Mouse (Mus musculus) forebrain, embryonic 15.5 days (tissue): ENCODE measurements around the gene Gusb. TPM values are rescaled to one million over a fixed set of nuclear protein-coding genes. Genes with fewer than 3 reads are reported as not detected.
A peak's percentile ranks its signal among the peaks of the same experiment; 100 is the strongest.
"Not testable (repeated sequence)": the region's sequence is repeated elsewhere in the genome, so short reads cannot be mapped to it uniquely, and the experiment has no call there.

Source experiments
- ATAC-seq: fragments of 200-750 bp; cut with Nextera tagmentation; replicated peaks from 2 replicates; pipeline ENCODE4 v1.8.0; 2017; ENCODE audit warnings: mild to moderate bottlenecking, moderate TSS enrichment, moderate library complexity
- H3K27ac ChIP-seq: fragments of 300-500 bp; sonication (generic); replicated peaks from 2 replicates; pipeline ENCODE4 v1.5.1; 2015; ENCODE audit warnings: mild to moderate bottlenecking, inconsistent platforms
- H3K27me3 ChIP-seq: fragments of 300-500 bp; sonication (generic); 2 replicates; pipeline ENCODE4 v1.6.1; 2015; ENCODE audit warnings: inconsistent platforms
- H3K36me3 ChIP-seq: fragments of 300-500 bp; sonication (generic); 2 replicates; pipeline ENCODE4 v1.6.1; 2015; ENCODE audit warnings: mild to moderate bottlenecking, inconsistent platforms
- H3K4me1 ChIP-seq: fragments of 300-500 bp; sonication (generic); 2 replicates; pipeline ENCODE4 v1.6.1; 2015; ENCODE audit warnings: inconsistent platforms
- H3K4me2 ChIP-seq: fragments of 300-500 bp; sonication (generic); replicated peaks from 2 replicates; pipeline ENCODE4 v1.6.1; 2015; ENCODE audit warnings: mild to moderate bottlenecking, inconsistent platforms
- H3K4me3 ChIP-seq: fragments of 300-500 bp; sonication (generic); 2 replicates; pipeline ENCODE4 v1.5.1; 2015; ENCODE audit warnings: mild to moderate bottlenecking, inconsistent platforms
- H3K9ac ChIP-seq: fragments of 300-500 bp; sonication (generic); replicated peaks from 2 replicates; pipeline ENCODE4 v1.6.1; 2015; ENCODE audit warnings: mild to moderate bottlenecking, inconsistent platforms
- H3K9me3 ChIP-seq: fragments of 300-500 bp; sonication (generic); 2 replicates; pipeline ENCODE4 v1.6.1; 2016; ENCODE audit warnings: inconsistent platforms
- WGBS: fragments of 180-500 bp; shearing (Covaris S2); methylation state at CpG from one replicate; pipeline ENCODE4 v1.1.7; 2015; ENCODE audit warnings: mixed read lengths; 5-methylcytosine and 5-hydroxymethylcytosine counted together
- polyA plus RNA-seq: library from polyadenylated mRNA; unstranded; fragments of >200 nt; fragmentation: Nextera tagmentation; extraction: Ambion mirVana; gene quantifications from 2 replicates; pipeline ENCODE4 v1.2.1, GENCODE M21; 2015

Gene Gusb
- polyA plus RNA-seq, 1 experiment from 2014 or later = 17.6 TPM

DNA sequence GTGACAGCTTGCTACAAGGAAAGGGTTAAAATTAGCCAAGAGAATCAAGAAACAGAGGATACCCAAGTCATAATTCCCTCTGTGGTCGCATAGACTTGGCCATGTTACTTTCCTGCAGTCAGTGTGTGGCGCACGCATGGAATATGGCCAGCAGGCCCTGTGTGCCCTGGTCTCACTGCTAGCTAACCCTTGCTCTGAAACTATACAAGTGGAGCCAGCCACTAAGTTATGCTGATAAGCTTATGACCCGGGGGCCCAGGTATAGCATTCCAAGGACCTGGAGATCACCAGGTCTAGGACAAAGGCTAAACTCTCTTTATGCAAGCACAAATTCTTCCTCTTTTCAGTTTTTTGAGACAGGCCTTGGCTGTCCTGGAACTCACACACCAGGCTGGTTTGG is 37.9 kb upstream of the Gusb start:
- Histone ChIP-seq H3K27me3 (no peaks in the 10 kb centered on the region), H3K4me3 (no peak overlapping the region), H3K36me3 (peaks cover 50% of the 10 kb centered on the region), H3K9ac (no peak overlapping the region), H3K4me2 (no peak overlapping the region), H3K9me3 (no peaks in the 10 kb centered on the region), H3K27ac (no peak overlapping the region), H3K4me1 (peaks cover 3% of the 10 kb centered on the region; the same call in 1 of the 2 replicates)
- no peak for ATAC-seq
- 91% methylated on average over 4 of the region's 4 CpGs for WGBS

DNA sequence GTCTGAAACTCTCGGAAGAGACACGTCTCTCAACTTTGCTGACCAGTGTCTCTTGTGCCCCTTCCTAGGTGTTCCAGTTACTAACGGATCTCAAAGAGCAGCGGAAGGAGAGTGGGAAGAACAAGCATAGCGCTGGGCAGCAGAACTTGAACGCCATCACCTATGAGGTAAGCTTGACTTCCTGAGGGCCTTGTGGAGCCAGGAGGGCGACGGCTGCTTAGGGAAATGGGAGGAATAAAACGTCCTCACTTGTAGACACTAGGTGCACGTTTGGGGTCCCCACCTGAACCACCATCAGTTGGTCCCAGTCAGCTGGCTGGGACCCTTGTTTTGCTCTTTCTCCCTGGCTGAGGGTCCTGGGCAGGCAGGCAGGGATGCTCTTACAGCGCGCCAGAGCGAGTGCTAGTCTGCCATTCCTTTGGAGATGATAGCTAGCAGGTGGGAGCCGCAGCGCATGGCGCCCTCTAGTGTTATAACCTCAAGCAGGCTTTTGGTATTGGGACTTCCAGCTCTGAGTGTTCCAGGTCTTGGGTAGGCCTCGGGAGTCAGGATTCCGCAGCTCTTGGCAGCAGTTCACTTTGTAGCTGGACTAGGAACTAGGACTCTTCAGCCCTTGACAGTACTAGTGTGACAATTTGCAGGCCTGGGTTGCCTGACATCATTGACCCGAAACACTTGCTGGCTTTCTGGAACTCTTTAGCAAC is 35.1 kb upstream of the Gusb start:
- H3K36me3 ChIP-seq = peaks cover 45% of the 10 kb centered on the region
- no peaks in the 10 kb centered on the region for H3K27me3 ChIP-seq
- no peak overlapping the region for H3K9ac ChIP-seq
- no peak for ATAC-seq
- no peak overlapping the region for H3K4me2 ChIP-seq
- H3K4me3 ChIP-seq = no peak overlapping the region
- H3K4me1 ChIP-seq = no peaks in the 10 kb centered on the region
- WGBS = 64% methylated on average over 19 of the region's 19 CpGs
- no peaks in the 10 kb centered on the region for H3K9me3 ChIP-seq
- H3K27ac ChIP-seq = no peak overlapping the region

DNA sequence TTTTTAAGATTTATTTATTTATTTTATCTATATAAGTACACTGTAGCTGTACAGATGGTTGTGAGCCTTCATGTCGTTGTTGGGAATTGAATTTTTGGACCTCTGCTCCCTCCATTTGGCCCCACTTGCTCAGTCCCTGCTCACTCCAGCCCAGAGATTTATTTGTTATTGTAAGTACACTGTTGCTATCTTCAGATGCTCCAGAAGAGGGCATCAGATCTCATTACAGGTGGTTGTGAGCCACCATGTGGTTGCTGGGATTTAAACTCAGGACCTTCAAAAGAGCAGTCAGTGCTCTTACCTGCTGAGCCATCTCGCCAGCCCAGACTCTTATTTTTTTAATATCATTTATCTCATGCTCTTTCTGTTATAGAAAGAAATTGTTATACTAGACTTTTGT is 33.5 kb upstream of the Gusb start:
- 57% methylated on average over 2 of the region's 2 CpGs for WGBS

DNA sequence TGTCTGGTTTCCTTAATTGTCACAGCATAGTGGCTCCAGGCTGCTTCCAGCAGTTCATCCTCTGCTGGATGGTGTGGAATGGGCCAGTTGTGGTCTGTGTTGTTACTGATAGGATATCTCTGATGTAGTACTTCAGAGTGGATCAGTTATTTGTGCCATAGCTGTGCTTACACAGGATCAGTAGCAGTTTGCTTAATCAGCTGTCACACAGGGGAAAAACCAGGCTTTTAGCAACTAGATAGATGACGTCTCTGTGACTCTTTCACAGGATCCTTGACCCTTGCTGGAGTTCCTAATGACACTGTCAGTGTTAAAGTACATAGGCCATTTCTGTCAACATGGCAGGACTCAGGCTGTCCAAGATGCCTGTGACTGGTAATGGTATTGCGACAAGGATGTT is 31.0 kb upstream of the Gusb start:
- H3K9me3 ChIP-seq = no peaks in the 10 kb centered on the region
- peaks cover 11% of the 10 kb centered on the region for H3K4me1 ChIP-seq
- no peak overlapping the region for H3K27ac ChIP-seq
- no peak for ATAC-seq
- H3K36me3 ChIP-seq = peaks cover 12% of the 10 kb centered on the region; the same call in 1 of the 2 replicates
- H3K4me2 ChIP-seq = no peak overlapping the region
- no peak overlapping the region for H3K9ac ChIP-seq
- 91% methylated on average over 2 of the region's 2 CpGs for WGBS
- no peak overlapping the region for H3K4me3 ChIP-seq
- H3K27me3 ChIP-seq = no peaks in the 10 kb centered on the region

More for the DNA sequence above, 33.5 kb upstream of the Gusb start:
- not testable (repeated sequence) for H3K27ac ChIP-seq, H3K27me3 ChIP-seq, H3K9me3 ChIP-seq, H3K4me1 ChIP-seq, H3K4me3 ChIP-seq, H3K9ac ChIP-seq, H3K4me2 ChIP-seq, ATAC-seq
- H3K36me3 ChIP-seq = peaks cover 29% of the 10 kb centered on the region

DNA sequence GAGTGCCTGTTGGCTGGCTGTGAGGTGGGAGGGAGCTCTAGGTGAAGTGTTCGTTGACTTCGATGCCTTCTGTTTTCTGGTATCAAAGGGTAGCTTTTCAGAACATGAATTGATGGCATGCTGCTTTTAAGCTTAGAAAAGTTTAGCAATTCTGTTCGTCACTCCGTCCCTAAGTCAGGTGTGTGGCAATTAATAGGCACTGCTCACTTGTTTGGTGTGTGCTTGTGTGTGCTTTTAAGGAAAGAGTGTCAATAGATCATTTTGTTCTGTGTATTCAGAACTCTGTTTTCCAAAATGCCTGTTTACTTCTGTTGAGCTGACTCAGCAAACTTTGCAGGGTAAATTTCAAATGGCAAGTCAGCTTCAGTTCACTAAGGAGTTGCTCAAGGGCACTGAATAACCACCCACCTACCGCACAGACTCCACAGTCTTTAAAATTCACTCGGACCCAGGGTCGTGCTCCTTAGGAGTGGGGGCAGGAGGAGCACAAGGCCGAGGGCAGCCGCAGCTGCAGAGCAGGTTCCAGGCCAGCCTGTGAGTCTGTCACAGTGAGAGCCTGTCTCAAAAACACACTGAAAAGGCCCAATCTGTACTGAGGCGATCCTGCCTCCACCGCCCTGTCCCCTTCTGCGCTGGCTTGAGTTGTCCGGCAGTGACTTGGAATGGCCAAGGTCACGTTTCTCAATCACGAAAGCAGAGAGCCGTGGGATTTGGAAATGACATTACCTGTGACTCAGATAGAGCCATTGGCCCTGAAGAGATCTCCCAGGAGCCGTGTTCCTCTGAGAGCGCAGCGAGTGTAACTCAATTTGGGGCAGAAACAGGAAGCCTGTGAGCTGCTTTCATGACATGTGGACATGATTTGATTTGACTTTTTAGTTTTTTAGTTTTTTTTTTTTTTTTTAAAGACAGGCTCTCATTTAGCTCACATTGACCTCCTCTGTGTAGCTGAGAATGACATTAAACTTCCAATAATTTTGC is 28.9 kb upstream of the Gusb start:
- Histone ChIP-seq H3K4me1 (peaks cover 11% of the 10 kb centered on the region), H3K36me3 (0 out of 2 replicates have a peak, but pooled peaks cover 5% of the 10 kb centered on the region), H3K27ac (no peak overlapping the region), H3K9me3 (no peaks in the 10 kb centered on the region), H3K4me2 (no peak overlapping the region), H3K27me3 (no peaks in the 10 kb centered on the region), H3K9ac (no peak overlapping the region), H3K4me3 (no peak overlapping the region)
- 93% methylated on average over 19 of the region's 19 CpGs for WGBS
- ATAC-seq = no peak

DNA sequence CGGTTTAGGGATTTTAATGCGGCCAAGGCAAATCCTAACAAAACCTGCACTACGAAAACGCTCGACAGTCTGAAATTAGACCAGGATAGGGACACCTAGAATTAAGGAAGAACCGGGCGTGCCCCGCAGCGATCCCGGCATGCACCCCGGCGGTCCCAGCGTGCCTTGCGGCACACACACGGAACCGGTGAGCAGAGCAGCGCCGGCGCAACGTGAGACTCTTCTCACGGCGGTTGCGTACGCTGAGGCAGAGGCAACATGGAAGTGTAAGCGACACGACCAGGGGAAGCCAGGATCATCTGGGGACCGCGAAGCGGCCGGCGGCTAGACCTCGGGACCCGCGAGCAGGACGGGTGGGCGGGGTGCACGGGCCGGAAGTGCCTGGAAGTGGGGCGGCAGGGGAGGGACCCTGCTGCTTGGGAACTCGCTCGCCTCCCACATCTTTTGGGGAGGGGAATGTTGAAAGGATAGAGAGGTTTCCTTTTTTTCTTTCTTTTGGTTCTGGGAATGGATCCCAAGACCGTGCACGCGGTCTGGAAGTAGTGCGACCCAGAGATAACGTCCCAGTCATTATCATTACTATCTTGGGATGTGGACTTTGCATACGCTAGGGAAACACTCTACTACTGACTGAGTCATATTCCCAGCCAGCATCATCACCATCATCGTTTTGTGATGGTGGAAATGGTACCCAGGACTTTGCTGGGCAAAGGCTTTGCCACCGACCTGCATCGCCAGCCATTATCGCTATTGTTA is 26.5 kb upstream of the Gusb start, which contains the start of the genes Asl and Crcp:
Gene Asl (minus strand): TSS at position 106 of the 756 bp plus-strand sequence.
Gene Crcp (plus strand): TSS at position 149 of the 756 bp plus-strand sequence.
- WGBS = 3% methylated on average over 51 of the region's 51 CpGs
- Histone ChIP-seq H3K9me3 (no peaks in the 10 kb centered on the region), H3K4me2 (peak within 1 kb of the TSS; percentile 50), H3K27me3 (no peaks in the 10 kb centered on the region), H3K4me3 (peak within 1 kb of the TSS; percentile 82), H3K36me3 (no peaks in the 10 kb centered on the region), H3K9ac (peak within 1 kb of the TSS; percentile 77), H3K27ac (peak within 1 kb of the TSS; percentile 97), H3K4me1 (peaks cover 12% of the 10 kb centered on the region)
- peak; percentile 90 for ATAC-seq

DNA sequence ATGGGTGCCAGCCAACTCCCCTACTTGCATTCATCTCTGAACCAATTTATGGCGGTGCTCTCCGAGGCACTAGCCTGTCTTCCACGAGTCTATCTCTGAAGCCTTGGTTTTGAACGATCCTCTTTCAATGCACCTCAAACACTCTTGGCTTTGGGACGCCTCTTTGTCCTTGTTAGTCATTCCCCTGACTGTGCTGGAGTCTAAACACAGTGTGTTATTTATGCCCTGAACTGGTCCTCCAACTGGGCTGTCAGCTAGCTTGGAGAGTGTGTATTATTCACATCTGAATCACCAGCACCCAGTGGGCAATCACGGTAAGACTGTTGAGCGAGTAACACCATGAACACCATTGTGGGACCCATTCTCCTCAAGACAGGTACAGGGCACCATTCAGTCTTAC is 24.8 kb upstream of the Gusb start:
- 87% methylated on average over 7 of the region's 7 CpGs for WGBS
- Histone ChIP-seq H3K27ac (no peak overlapping the region), H3K4me1 (peaks cover 18% of the 10 kb centered on the region), H3K4me3 (no peak overlapping the region), H3K27me3 (no peaks in the 10 kb centered on the region), H3K9me3 (no peaks in the 10 kb centered on the region), H3K9ac (no peak overlapping the region), H3K4me2 (no peak overlapping the region), H3K36me3 (no peaks in the 10 kb centered on the region)
- no peak for ATAC-seq

DNA sequence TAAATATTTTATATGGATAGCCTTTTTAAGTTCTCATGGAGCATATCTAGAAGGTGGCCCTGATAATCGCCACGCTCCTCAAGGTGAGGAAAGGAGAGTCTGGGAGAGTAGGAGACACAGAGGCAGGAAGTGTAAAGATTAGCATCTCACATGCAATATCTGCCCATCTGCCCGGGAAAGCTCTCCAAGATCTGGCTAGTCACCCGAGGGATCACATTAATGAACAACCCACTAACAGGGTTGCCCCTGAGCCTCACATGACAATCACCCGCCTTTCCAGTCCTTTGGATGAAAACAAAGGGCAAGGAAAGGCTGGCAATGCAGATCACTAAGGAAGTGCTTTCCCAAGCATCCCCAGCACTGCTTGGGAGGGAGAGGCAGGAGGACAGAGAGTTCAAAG is 24.3 kb upstream of the Gusb start:
- no peak overlapping the region for H3K4me3 ChIP-seq
- H3K9ac ChIP-seq = no peak overlapping the region
- H3K36me3 ChIP-seq = no peaks in the 10 kb centered on the region
- no peak overlapping the region for H3K4me2 ChIP-seq
- no peak for ATAC-seq
- peaks cover 18% of the 10 kb centered on the region for H3K4me1 ChIP-seq
- H3K27me3 ChIP-seq = no peaks in the 10 kb centered on the region
- no peak overlapping the region for H3K27ac ChIP-seq
- WGBS = 75% methylated on average over 5 of the region's 5 CpGs
- no peaks in the 10 kb centered on the region for H3K9me3 ChIP-seq

DNA sequence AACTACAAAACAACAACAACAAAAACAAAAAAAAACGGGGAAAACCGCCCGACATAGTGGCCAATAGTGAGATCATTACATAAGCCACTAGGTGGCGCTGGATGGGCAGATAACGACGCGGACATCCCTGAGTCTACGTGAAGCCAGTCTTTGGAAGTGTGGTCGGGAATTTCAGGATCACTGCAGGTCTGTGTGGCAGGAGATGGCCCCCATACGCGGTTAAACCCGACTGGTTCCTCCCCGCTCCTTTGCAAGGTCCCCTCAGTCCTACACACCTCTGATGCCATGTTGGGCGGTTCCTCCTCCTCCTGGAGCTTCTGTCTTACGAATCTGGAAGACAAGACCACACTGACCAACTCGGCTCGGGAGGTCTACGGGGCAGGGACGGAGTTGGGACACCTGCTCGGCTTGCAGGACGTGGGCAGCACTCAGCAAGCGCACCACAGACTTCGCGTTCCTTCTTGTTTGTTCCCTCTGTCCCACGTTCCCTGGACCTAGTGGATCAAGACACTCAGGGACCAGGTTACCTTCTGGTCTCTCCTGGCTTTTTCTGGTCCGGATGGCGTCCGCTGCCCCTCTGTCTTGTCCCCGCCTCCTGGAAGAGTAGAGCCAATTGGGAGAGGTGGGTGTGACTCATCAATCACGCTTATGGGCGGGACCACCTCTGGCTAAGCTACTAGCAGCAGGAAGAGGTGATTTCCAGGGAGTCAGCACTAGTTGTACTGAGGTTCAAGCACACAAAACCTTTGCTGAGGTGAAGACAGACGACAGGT is 21.1 kb upstream of the Gusb start:
- Histone ChIP-seq H3K27ac (peak overlapping the region; percentile 47), H3K9ac (peak overlapping the region; percentile 54), H3K4me3 (peak overlapping the region; percentile 49), H3K36me3 (no peaks in the 10 kb centered on the region), H3K9me3 (no peaks in the 10 kb centered on the region), H3K4me2 (peak overlapping the region; percentile 76), H3K4me1 (0 out of 2 replicates have a peak, but pooled peaks cover 7% of the 10 kb centered on the region), H3K27me3 (no peaks in the 10 kb centered on the region)
- under 1% methylated on average over 32 of the region's 32 CpGs for WGBS
- peak; percentile 89 for ATAC-seq

DNA sequence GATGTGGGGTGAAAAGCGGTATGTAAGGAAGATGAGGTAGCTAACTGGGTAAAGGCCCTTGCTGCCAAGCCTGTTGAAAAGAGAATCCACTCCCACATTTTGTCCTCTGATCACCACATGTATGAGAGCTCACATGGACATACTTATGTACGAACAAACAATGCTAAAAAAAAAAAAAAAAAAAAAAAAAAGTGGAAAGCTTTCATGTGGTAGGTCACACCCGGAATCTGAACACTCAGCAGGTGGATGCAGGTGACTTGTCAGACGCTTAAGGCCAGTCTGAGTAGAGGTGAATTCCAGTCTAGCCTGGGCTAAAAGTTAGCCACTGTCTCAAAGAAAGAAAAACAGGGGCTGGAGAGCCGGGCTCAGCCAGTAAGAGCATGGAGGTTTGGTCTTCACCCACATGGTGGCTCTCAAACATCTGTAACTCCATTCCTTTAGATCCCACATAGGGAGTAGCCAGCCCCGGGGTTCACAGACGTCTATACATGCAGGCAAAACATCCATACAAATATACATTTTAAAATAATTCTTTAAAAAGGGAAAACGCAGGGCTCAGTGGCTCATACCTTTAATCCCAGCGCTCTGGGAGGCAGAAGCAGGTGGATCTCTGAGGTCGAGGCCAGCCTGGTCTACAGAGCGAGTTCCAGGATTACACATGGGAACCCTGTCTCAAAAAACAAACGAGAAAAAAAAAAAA is 20.4 kb upstream of the Gusb start:
- Histone ChIP-seq H3K4me1 (0 out of 2 replicates have a peak, but pooled peaks cover 7% of the 10 kb centered on the region), H3K4me2 (peak overlapping the region; percentile 76), H3K9me3 (no peaks in the 10 kb centered on the region), H3K27ac (no peak overlapping the region), H3K9ac (peak overlapping the region; percentile 54; the same call in 1 of the 2 replicates), H3K27me3 (no peaks in the 10 kb centered on the region), H3K36me3 (no peaks in the 10 kb centered on the region), H3K4me3 (peak overlapping the region; percentile 49)
- 44% methylated on average over 12 of the region's 12 CpGs for WGBS
- ATAC-seq = no peak
